Mouse (Mus musculus): ENCODE measurements around the gene Osgepl1.
"Not testable (repeated sequence)": the region's sequence is repeated elsewhere in the genome, so short reads cannot be mapped to it uniquely, and the experiment has no call there.

Gene Osgepl1

DNA sequence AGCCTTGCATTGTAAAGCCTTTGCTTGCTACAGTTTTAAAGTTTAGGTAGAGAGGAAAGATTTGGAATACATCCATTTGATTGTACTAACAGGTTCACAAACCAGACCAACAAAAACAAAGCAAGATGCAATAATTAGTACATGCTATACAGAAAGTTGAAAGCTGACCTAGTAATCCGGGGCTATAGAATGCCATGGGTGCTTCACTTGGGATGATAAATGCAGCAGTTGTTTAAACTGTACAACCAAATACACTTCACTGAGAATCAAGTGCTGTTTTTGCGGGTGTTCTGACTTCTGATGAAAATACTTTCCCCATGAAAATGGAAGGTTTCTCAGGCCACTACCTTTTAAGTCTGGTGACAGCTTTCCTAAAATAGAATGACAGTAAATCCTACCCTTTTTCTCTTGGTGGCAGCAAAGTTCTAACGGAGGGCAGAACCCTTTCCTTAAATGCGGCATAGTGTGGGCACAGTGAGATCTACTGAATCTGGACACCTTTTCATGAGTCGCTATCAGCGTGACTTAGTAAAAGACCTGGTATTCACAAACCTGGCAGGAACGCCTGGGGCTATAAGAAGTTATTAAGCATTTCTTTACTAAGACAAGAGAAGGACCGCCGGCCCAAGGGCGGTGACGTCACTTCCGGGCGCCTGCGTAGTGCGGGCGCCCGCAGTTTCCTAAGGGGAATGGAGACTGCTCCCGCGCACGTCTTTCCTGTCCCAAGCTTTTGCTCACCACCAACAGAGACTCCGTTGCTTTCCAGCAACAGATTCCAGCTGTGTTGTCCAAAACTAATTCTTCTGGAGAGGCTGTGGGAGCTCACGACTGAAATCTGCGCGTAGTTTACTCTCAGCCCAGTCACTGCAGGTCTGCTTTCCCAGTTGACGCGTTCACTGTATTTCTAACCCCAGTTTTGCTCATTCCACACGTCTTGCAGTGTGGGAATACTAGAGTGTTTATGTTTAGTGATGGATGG is at the start of gene Osgepl1:
Osgepl1 (plus strand) TSS at position 636 of the 979 bp plus-strand sequence.
- peak; percentile 91 to 94 for DNase-seq

GRCm38 (mm10) chr1:53264958-53265612 is 48.3 kb upstream of the Osgepl1 start:
- DNase-seq: not testable (repeated sequence)

DNA sequence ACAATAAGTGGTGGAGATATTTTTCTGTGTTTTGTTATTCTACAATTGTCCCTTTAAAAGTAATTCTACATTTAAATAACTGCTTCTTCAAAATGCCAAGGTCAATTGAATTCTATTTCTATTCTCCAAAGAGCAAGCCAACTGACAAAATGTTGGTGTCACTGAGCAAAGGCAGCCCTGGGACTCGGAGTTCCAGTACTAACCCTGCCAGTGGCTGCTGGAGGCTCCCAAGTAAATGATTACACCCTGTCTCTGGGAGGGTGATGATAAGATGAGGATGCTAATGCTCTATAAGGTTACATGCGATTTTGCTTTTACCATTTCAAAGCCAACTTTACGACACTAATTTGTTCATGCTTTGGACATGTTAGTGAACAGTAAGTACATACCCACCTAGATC is 43.5 kb upstream of the Osgepl1 start:
- DNase-seq: no peak

DNA sequence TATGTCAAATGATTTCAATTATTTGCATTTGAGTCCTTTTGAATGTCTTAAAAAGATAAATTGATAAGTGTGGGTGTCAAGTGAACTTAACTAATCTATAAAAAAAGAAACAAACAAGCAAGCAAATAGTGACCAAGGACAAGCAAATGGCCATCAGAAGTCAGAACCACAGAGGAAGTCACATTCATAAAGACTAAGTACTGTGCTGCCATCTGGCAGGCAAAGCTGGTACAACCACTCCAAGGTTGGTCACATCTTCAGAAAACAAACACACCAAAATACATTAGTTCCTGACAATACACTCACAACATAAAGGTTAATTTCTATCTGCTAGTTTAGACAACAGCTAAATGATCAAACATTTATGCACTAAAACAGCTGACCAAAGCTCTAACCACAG is 40.8 kb upstream of the Osgepl1 start:
- peak; percentile 63 to 81 for DNase-seq

GRCm38 (mm10) chr1:53291197-53291596 is 22.2 kb upstream of the Osgepl1 start:
- no peak for DNase-seq

- DNase-seq: peak; percentile 98 to 99
These were observed 16.6 kb upstream of the Osgepl1 start, which contains the start of the genes Pms1, Ormdl1 and Gm28778 for GRCm38 (mm10) chr1:53296581-53297383. TSS of gene Pms1 (minus strand) at chr1:53297018. TSS of gene Ormdl1 (plus strand) at chr1:53297095. TSS of gene Gm28778 (plus strand) at chr1:53297111.

DNA sequence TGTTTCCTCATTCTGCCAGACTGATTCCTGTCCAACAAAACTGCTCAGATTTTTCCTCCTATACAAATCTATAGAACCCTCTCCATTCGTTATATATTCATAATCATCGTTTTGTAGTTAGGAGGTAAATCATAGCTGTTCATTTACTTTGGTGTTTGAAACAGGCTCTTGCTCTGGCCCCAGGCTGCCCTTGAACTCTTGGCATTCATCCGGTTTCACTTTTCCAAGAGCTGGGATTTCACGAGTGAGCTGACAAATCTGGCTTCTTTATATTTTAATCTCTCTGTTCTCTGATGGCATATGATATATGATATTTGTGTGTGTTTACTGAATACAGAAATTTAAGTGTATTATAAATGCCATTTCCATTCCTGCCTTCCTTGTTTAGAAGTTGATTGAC is 12.9 kb upstream of the Osgepl1 start:
- no peak for DNase-seq

- no peak for DNase-seq
These were observed 8.4 kb downstream of the Osgepl1 start for GRCm38 (mm10) chr1:53321662-53322344.

DNA sequence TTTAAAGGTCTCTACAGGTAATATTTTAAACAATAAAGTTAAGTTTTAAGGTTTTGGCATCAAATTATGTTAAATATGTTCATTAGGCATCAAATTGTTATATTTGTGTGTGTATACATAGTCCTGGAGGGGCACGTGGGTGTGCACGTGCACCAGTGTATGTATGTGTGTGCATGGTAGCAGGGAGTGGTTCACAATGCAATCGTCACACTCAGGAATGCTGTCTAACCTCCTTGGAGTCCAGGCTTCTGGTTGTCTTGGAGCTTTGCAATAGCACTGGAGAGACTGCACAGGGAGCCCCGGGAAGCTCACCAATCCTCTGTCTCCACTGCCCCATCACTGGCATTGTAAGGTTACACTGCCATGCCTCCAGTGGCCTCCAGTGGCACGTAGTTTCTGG is 9.8 kb downstream of the Osgepl1 start:
- DNase-seq: no peak

- no peak for DNase-seq
These were observed 10.9 kb downstream of the Osgepl1 start for GRCm38 (mm10) chr1:53324277-53324676.

GRCm38 (mm10) chr1:53324827-53325494 is 11.5 kb downstream of the Osgepl1 start:
- DNase-seq: no peak

- not testable (repeated sequence) for DNase-seq
These were observed 20.1 kb downstream of the Osgepl1 start for GRCm38 (mm10) chr1:53333527-53333926.

DNA sequence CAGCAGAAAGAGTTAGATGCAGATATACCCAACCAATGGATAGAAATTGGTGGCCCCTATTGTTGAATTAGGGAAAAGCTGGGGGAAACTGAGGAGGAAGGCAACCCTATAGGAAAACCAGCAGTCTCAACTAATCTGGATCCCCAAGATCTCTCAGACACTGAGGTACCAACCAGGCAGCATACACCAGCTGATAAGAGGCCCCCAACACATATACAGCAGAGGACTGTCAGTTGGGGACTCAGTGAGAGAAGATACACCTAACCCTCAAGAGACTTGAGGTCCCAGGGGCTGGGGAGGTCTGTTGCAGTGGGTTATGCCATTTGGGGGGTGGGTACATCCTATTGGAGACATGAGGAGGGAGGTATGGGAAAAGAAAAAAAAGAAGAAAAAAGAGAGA is 22.0 kb downstream of the Osgepl1 start:
- DNase-seq: no peak

DNA sequence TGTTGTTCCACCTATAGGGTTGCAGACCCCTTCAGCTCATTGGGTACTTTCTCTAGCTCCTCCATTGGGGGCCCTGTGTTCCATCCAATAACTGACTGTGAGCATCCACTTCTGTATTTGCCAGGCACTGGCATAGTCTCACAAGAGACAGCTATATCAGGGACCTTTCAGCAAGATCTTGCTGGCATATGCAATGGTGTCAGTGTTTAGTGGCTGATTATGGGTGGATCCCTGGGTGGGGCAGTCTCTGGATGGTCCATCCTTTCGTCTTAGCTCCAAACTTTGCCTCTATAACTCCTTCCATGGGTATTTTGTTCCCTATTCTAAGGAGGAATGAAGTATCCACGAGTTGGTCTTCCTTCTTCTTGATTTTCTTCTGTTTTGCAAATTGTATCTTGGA is 24.0 kb downstream of the Osgepl1 start:
- DNase-seq: not testable (repeated sequence)

- no peak for DNase-seq
These were observed 27.6 kb downstream of the Osgepl1 start for GRCm38 (mm10) chr1:53341071-53341470.

GRCm38 (mm10) chr1:53352327-53353261 is 39.2 kb downstream of the Osgepl1 start, which contains the start of the genes Asdurf, Gm28551 and Asnsd1:
TSS of gene Asdurf (minus strand) at chr1:53352619.
TSS of gene Gm28551 (minus strand) at chr1:53352667.
TSS of gene Asnsd1 (minus strand) at chr1:53352752.
- peak; percentile 97 for DNase-seq

DNA sequence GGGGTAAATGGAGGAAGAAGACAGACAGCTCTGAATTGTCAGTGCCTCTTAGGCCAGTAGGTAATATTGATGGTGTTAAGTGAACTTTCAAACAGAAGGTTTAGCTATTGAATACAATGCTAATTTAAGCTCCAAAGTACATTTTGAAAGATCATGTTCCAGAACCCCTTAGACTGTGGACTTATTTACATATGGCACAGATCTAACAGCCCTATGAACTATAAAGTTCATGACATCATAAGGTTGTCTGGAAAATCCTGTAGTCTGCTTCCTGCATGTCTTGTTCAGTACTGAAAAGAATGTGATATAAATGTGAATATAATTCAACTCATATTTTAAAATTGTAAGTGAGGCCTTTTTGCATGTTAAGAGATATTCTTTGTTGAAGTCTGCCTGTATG is 45.6 kb downstream of the Osgepl1 start:
- DNase-seq: no peak

All from cerebellum, postnatal 25 days (tissue).